Mouse (Mus musculus): ENCODE data around the gene Rftn2. TPM values are rescaled to one million over a fixed set of nuclear protein-coding genes. Genes with fewer than 3 reads are reported as not detected.
A peak's percentile ranks its signal among the peaks of the same experiment; 100 is the strongest.

Gene Rftn2
- total and polyA plus RNA-seq, 2 experiments from 2014 or later = 6.1 to 7.2 TPM

- peaks cover 25% of the 10 kb centered on the region for H3K4me1 ChIP-seq (ENCODE audit: control insufficient read depth, insufficient read depth)
- no peaks in the 10 kb centered on the region for H3K27me3 ChIP-seq (ENCODE audit: control insufficient read depth, insufficient read depth, low read length)
- DNase-seq (ENCODE audit: low spot score) = no peak
- peak overlapping the region; percentile 76 for H3K4me3 ChIP-seq (ENCODE audit: low read depth, low read length)
- peak overlapping the region; percentile 53 for H3K9ac ChIP-seq (replicated peaks; ENCODE audit: low read depth, low read length)
- ATAC-seq (ENCODE audit: insufficient read depth, low read depth) = no peak
- H3K9me3 ChIP-seq (replicated peaks; ENCODE audit: control insufficient read depth, low read length) = no peaks in the 10 kb centered on the region
- H3K36me3 ChIP-seq (replicated peaks; ENCODE audit: control insufficient read depth, insufficient read depth, low read length) = no peaks in the 10 kb centered on the region
- WGBS = 28% methylated on average over 13 of the region's 13 CpGs
- TF ChIP-seq EP300 (IDR thresholded peaks at IDR 0.05; ENCODE audit: low read depth) (no peak), CTCF (IDR thresholded peaks at IDR 0.05; ENCODE audit: low read depth) (no peak)
- H3K4me2 ChIP-seq (ENCODE audit: low read depth, low read length) = peak overlapping the region; percentile 92
- H3K27ac ChIP-seq (ENCODE audit: low read depth) = no peak overlapping the region
Observed at GRCm38 (mm10) chr1:55238496-55238895, 11.9 kb upstream of the Rftn2 start.

GRCm38 (mm10) chr1:55237643-55238161 is 11.1 kb upstream of the Rftn2 start:
- peak overlapping the region; percentile 76 for H3K4me3 ChIP-seq (ENCODE audit: low read depth, low read length)
- H3K9me3 ChIP-seq (replicated peaks; ENCODE audit: control insufficient read depth, low read length) = no peaks in the 10 kb centered on the region
- peaks cover 25% of the 10 kb centered on the region for H3K4me1 ChIP-seq (ENCODE audit: control insufficient read depth, insufficient read depth)
- TF ChIP-seq CTCF (IDR thresholded peaks at IDR 0.05; ENCODE audit: low read depth) = no peak
- H3K4me2 ChIP-seq (ENCODE audit: low read depth, low read length) = peak overlapping the region; percentile 92
- 0% methylated on average over 23 of the region's 23 CpGs for WGBS
- peak overlapping the region; percentile 80 for H3K27ac ChIP-seq (ENCODE audit: low read depth)
- no peaks in the 10 kb centered on the region for H3K36me3 ChIP-seq (replicated peaks; ENCODE audit: control insufficient read depth, insufficient read depth, low read length)
- H3K9ac ChIP-seq (replicated peaks; ENCODE audit: low read depth, low read length) = peak overlapping the region; percentile 53
- DNase-seq (ENCODE audit: low spot score) (no peak), ATAC-seq (ENCODE audit: insufficient read depth, low read depth) (no peak)
- H3K27me3 ChIP-seq (ENCODE audit: control insufficient read depth, insufficient read depth, low read length) = no peaks in the 10 kb centered on the region

GRCm38 (mm10) chr1:55236890-55237642 is 10.5 kb upstream of the Rftn2 start, which contains the start of gene Mars2:
Gene Mars2 (plus strand): TSS chr1:55237177.
- TF ChIP-seq CTCF (IDR thresholded peaks at IDR 0.05; ENCODE audit: low read depth) = peak; percentile 30; the same call in 1 of the 2 replicates
- 0 out of 2 replicates have a peak, but pooled peaks have one; percentile 45 for TF ChIP-seq EP300 (IDR thresholded peaks at IDR 0.05; ENCODE audit: low read depth)
- under 1% methylated on average over 82 of the region's 82 CpGs for WGBS
- peak; percentile 99 for ATAC-seq (ENCODE audit: insufficient read depth, low read depth)
- Histone ChIP-seq H3K9ac (replicated peaks; ENCODE audit: low read depth, low read length) (peak within 1 kb of the TSS; percentile 53), H3K4me3 (ENCODE audit: low read depth, low read length) (peak within 1 kb of the TSS; percentile 76), H3K4me1 (ENCODE audit: control insufficient read depth, insufficient read depth) (peaks cover 25% of the 10 kb centered on the region), H3K27me3 (ENCODE audit: control insufficient read depth, insufficient read depth, low read length) (no peaks in the 10 kb centered on the region), H3K27ac (ENCODE audit: low read depth) (peak within 1 kb of the TSS; percentile 80), H3K9me3 (replicated peaks; ENCODE audit: control insufficient read depth, low read length) (no peaks in the 10 kb centered on the region), H3K4me2 (ENCODE audit: low read depth, low read length) (peak within 1 kb of the TSS; percentile 92), H3K36me3 (replicated peaks; ENCODE audit: control insufficient read depth, insufficient read depth, low read length) (no peaks in the 10 kb centered on the region)
- peak; percentile 96 for DNase-seq (ENCODE audit: low spot score)

- no peak for DNase-seq (ENCODE audit: low spot score)
- no peak for ATAC-seq (ENCODE audit: insufficient read depth, low read depth)
- H3K36me3 ChIP-seq (replicated peaks; ENCODE audit: control insufficient read depth, insufficient read depth, low read length) = no peaks in the 10 kb centered on the region
- no peaks in the 10 kb centered on the region for H3K9me3 ChIP-seq (replicated peaks; ENCODE audit: control insufficient read depth, low read length)
- H3K4me3 ChIP-seq (ENCODE audit: low read depth, low read length) = peak overlapping the region; percentile 76
- 32% methylated on average over 5 of the region's 5 CpGs for WGBS
- H3K4me1 ChIP-seq (ENCODE audit: control insufficient read depth, insufficient read depth) = peaks cover 24% of the 10 kb centered on the region
- no peaks in the 10 kb centered on the region for H3K27me3 ChIP-seq (ENCODE audit: control insufficient read depth, insufficient read depth, low read length)
- 0 out of 2 replicates have a peak overlapping the region, but pooled peaks have one; percentile 26 for H3K27ac ChIP-seq (ENCODE audit: low read depth)
- no peak for TF ChIP-seq CTCF (IDR thresholded peaks at IDR 0.05; ENCODE audit: low read depth)
- no peak for TF ChIP-seq EP300 (IDR thresholded peaks at IDR 0.05; ENCODE audit: low read depth)
- peak overlapping the region; percentile 92 for H3K4me2 ChIP-seq (ENCODE audit: low read depth, low read length)
- H3K9ac ChIP-seq (replicated peaks; ENCODE audit: low read depth, low read length) = 0 out of 2 replicates have a peak overlapping the region, but pooled peaks have one; percentile 20
Observed at GRCm38 (mm10) chr1:55236487-55236886, 9.9 kb upstream of the Rftn2 start.

GRCm38 (mm10) chr1:55234910-55235520 is 8.4 kb upstream of the Rftn2 start:
- H3K9ac ChIP-seq (replicated peaks; ENCODE audit: low read depth, low read length) = no peak overlapping the region
- no peak for ATAC-seq (ENCODE audit: insufficient read depth, low read depth)
- WGBS = 55% methylated on average over 16 of the region's 16 CpGs
- DNase-seq (ENCODE audit: low spot score) = no peak
- H3K27ac ChIP-seq (ENCODE audit: low read depth) = no peak overlapping the region
- H3K36me3 ChIP-seq (replicated peaks; ENCODE audit: control insufficient read depth, insufficient read depth, low read length) = no peaks in the 10 kb centered on the region
- H3K27me3 ChIP-seq (ENCODE audit: control insufficient read depth, insufficient read depth, low read length) = no peaks in the 10 kb centered on the region
- no peak overlapping the region for H3K4me3 ChIP-seq (ENCODE audit: low read depth, low read length)
- TF ChIP-seq CTCF (IDR thresholded peaks at IDR 0.05; ENCODE audit: low read depth) = no peak
- TF ChIP-seq EP300 (IDR thresholded peaks at IDR 0.05; ENCODE audit: low read depth) = no peak
- H3K9me3 ChIP-seq (replicated peaks; ENCODE audit: control insufficient read depth, low read length) = no peaks in the 10 kb centered on the region
- H3K4me1 ChIP-seq (ENCODE audit: control insufficient read depth, insufficient read depth) = peaks cover 13% of the 10 kb centered on the region
- no peak overlapping the region for H3K4me2 ChIP-seq (ENCODE audit: low read depth, low read length)

All from heart, postnatal 0 days (tissue).